Mouse (Mus musculus) frontal cortex, postnatal 25 days (tissue): Measurements from ENCODE around the gene S100a1.

Experiments
- DNase-seq, 2 experiments: peaks; one replicate each; pipeline ENCODE4 v3.0.0; 2022; ENCODE audit warnings: low spot score in 2 of 2

The S100a1 gene

DNA sequence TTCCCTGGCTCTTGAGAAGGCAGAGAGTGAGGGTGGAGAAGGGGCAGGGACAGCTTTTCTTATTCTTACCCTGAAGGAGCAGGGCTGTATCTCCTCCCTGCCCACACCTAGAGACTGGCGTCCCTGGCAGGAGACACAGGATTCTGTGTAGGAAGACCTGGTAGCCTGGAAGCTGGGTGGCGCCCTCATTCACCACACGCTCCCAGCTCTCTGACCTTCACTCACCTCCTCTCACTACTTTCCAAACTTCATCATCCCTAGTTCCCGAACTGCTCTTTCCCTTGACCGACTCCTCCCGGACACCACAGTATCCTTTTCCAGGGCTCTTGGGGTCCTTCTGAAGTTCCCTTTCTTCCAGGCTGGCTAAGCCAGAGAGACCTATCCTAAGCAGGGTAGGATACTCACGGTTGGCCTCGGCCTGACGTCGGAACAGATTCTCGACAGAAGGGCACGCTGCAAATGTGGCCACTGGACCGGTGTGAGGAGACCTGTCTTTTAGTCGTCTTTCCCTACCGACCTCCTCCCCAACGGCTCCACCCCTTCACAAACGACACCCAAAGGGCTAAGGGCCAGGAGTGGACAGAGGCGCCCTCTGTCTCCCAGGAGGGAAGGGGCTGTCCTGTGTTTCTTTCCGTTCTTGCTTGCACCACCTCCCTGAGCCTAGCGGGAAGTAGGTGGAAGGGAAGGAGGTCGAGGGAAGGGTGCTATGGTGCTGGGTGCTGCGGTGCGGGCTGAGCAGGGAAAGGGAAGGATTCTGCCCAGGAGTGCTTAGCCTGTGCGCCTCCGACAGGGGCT is at the start of gene S100a1, which contains the start of gene S100a13:
TSS of gene S100a1 (minus strand) at position 597 of the 795 bp plus-strand sequence.
TSS of gene S100a13 (plus strand) at position 640 of the 795 bp plus-strand sequence.
- DNase-seq: no peak

DNA sequence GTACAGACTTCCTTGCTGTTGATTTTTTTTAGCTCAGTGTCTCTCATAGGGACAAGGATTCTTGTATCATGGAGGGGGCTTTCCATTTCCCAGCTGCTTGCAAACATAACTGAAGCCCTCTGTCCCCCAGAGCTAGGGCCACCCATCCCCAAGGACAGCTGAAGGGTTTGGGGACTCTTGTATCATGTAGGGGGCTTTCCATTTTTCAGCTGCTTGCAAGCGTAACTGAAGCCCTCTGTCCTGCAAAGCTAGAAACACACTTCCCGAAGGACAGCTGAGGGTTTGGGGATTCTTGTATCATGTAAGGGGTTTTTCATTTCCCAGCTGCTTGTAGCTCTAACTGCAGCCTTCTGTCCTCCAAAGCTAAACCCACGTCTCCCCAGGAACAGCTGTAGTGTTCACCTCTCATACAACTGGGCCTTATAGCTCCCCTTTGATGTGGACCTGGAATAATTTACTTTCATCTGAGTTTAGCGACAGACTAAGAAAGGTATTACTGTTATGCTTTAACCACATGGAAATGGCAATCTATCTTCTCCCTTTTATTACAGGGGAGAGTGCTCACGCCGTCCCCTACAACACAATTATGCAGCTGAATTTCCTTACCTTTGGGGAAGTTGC is 45.9 kb upstream of the S100a1 start, which contains the start of gene S100a3:
TSS of gene S100a3 (plus strand) at position 571 of the 621 bp plus-strand sequence.
- no peak for DNase-seq

DNA sequence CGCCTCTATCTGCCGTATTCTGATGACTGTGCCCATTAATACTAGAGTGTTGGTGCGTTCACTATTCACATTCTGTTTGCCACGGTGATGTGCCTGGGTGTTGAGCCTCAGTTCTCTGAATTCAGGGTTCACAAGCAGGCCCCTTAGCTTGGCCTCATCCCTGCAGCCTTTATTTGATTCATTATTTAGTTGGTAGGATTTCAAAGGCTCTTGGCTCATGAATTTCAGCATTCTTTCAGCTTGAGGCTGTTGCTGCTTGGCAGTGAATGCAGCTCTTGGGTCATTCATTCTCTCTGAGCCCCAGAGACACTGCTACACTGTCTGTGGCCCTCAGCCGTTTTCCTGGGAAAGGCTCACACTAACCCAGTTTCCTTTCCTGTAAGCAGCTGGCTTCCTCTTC is 41.8 kb upstream of the S100a1 start:
- no peak for DNase-seq

DNA sequence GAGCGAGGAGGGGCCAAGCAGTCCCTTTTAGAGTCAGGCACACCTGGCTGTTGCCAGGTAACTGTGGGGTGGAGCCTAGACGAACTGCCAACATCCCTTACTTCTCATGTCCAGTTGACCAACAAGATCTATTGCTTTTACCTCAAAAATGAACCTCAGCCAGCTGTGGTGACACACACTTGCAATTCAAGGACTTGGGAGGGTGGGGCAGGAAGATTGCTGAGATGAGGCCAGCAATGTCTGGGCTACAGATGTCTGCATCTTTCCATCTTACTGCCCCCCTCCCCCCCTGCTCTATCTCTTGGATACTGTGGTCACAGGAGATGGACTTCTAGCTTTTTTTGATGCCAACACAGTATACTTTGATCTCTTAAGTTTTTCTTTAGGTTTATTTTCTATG is 38.0 kb upstream of the S100a1 start:
- no peak for DNase-seq

DNA sequence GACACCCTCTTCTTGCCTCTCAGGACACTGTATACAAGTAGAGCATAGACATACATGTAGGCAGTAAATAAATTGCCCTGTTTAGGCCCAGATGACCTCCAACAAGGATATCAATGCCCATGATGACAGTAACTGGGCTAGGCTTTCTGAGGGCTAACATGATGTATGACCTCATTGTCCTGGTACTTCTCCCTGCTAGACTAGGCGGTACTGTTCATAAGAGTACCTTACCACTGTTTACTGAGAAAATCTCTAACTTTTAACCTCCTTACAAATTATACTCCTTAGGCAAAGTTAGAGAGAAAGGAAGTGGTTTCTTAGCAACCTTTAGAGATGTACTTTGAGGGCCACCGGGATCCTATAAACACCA is 36.2 kb upstream of the S100a1 start:
- DNase-seq: no peak

DNA sequence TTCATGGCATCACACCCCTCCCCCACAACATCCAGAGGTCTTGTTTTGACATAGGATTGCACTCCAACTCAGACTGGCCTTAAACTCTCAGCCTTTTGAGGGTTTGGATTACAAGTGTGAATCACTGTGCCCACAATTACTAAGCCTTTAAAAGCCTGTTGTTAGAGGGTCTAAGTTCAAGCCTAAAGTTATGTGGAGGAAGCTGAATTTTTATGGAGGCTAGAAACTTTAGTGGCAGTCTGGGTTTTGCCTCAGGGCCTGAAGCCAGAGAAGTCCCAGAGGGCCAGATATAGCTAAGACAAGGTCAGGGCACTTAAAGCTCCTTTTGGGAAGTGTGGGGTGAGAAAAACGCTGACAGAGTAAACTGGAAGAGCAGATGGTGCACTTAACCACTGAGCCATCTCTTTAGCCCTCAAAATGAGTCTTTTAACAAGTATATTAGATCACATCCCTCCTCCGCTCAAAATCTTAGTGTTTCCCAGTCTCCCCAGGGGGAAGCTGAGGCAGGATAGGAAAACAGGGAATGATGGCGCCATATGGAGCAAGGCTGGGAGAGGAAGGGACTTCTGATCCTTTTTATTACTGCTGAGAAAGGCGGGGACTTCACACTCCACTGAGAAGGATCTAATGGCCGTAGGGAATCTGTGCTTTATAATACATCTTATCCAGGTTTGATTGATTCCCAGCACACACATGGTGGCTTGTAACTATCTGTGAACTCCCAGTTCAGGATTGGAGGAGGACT is 35.7 kb upstream of the S100a1 start:
- DNase-seq: no peak

DNA sequence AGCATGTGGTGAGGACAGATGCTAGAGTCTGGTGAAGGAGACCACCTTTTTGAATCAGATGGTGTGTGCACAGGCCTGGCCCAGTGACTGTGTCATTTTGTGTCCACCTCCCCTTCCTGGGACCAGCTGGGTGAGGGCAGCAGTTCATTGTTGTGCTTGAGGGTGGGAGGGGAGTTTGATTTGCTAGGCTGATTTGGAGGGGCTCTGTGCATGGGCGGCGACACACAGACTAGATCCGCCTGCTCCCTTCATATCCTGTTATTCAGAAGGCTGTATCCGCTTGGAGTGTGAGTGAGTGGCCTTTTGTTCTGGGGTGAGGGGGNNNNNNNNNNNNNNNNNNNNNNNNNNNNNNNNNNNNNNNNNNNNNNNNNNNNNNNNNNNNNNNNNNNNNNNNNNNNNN is 26.7 kb upstream of the S100a1 start:
- DNase-seq: no peak

DNA sequence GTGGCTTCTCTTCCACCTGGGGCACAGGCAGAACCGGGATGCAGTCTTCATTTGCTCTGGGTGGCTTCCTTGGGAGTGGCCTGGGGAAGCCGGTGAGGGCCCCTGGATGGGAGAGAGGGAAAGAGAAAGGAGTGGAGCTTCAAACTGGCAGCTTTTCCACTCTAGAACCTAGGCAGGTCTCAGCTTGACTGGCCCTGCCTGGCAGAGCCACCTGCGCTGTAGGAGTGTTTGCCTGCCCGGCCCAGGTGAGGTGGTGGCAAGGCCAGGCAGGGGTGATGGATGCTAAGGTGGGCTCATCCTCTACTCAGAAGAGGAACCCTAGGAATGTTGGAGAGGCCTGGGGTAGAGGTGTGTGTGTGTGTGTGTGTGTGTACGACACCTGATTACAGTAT is 23.7 kb upstream of the S100a1 start:
- no peak for DNase-seq

DNA sequence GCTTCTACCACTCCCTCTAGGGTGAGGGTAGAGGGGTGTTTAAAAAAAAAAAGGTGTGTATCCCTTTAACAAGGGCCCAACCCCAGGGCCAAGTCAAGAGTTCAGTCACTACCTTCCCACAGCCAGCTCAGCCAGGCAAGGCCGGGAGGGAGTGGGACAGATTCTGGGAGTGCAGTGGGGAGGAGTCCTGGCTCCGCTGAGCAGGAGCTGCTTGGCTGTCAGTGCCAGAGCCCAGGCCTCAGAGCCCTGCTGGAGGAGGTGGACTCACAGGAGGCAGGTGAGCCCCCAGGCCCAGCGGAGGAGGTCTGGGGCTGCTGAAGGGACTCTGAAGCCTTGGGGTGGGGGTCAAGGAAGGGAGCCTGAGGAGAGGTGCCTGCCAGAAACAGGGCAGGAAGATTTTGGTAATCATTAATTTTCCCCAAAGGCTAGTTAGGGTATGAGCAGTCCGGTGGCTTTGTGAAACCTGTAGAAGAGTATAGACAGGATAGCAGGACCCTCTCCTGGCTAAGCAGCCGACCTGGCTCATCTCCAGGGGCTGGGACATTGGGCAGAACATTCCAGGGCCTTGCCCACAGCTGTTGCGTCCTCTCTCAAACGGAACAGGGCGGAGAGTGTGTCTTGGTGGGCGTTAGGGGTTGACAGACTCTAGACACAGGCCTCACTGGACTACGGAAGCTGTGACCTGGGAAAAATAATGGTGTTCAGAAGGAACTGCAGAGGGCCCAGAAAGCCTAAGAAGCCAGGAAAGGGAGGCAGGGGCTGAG is 23.1 kb upstream of the S100a1 start, which contains the start of gene S100a16:
TSS of gene S100a16 (plus strand) at position 114 of the 764 bp plus-strand sequence.
- DNase-seq: no peak

DNA sequence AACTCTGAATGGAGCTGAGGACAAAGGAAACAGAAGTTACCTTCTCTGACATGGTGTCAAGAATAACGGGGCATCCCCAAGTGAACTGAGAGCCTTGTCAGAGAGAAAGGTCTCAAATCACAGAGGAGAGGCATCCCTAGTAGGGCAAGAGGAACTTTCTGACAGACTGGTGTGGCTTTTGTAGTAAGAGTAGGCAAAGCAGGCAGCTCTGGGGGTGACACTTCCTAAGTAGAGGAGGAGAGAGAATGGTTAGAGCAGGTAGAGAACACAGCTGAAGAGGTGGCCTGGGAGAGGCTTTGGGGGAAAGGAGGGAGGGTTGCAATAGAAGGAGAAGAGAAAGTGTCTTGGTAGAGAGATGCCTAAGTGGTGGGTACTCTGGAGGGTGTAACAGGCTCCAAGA is 21.3 kb upstream of the S100a1 start:
- no peak for DNase-seq

DNA sequence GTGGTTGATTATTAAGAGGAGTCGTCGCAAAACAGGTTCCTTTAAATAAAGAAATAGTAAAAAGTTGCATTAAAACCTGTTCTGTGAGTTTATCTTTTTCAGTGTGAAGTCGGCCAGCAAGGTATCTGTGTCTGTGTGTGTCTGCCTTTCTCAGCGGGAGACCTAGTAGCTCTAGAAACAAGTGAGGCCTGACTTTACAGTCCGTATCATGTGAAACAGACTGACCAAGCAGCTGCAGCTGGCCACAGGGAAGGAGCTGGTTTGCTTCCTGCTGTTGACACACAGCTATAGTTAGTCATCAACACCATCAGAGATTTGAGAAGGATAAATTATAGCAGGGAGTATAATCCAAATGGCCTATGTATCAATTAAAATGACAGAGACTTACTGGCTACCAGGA is 17.5 kb upstream of the S100a1 start:
- DNase-seq: no peak

DNA sequence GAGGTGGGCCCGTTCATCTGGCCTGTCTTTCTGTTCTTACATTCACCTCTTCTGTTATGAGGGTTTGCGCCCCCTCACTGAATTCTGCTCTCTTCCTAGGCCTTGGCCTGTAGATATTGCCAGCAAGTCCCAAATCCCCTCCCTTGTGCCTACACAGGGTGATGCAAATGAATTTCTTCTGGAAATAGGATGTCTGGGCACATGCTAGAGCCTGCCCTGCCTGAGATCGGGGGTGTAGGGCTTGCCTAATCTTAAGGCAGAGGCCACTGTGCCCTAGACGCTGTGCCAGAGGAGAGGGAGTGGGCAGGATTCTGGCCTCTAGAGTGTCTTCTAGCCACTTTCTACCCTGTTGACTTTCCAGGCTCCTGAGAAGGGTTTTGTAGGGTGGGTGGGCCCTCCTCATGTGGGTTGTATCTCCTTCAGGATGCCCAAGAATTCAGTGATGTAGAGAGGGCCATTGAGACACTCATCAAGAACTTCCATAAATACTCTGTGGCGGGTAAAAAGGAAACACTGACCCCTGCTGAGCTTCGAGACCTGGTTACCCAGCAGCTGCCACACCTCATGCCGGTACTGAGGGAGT is 13.2 kb upstream of the S100a1 start:
- DNase-seq: no peak

DNA sequence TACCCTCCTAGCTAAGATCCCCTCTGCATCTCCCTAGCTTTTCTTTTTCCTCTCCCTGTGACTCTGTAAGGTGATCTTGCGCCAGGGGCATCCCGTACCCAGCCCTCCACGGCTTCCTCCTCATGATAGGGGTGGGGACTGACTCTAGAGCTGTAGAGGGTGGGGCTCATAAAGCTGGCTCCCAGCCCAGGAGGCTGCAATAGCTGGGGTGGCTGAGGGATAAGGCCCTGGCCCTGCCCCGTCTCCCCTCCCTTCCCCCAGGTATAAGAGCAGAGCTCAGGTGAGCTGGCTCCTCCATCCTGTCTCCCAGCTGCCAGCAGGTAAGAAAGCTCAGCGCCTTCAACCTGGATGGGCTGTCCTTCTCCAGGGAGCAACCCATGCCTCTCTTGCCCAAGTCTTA is 12.4 kb upstream of the S100a1 start, which contains the start of gene S100a14:
TSS of gene S100a14 (plus strand) at position 277 of the 400 bp plus-strand sequence.
- no peak for DNase-seq

DNA sequence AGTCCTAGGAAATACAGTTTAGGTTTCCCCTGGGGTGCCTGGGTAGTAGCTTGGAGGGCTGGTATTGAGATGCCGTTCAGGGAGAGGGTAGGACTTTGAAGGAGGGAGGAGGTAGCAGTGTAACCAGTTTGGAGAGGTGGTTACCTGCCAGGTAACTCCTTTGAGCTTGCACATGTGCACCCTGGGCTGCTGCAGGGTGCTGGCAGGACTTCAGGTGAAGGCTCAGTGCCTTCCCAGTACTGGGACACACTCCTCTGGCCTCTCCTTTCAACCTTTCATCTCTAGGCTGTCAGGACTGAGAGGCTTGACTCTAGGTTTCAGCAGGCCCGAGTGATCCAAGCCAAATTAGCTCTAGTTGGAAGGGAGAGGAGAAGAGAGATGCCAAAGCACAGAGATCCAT is 11.9 kb upstream of the S100a1 start:
- DNase-seq: no peak

DNA sequence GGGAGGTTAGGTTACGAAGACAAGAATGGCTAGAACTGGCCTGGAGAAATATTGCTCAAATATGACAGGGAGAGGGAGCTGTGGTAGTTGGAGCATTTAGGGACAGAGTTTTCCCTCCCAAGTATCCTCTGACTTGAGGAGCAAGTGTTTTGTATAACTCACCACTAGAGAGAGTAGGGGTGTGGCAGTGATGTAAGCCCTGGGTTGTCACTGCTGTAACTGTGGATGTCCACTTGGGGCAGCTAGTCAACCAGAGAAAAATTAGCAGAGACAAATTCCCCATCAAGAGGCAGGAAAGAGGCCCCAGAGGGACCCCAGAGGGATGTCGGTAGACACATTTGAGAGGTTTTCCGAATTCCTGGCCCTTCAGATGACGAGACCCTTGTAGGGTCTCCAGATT is 11.2 kb upstream of the S100a1 start:
- no peak for DNase-seq

DNA sequence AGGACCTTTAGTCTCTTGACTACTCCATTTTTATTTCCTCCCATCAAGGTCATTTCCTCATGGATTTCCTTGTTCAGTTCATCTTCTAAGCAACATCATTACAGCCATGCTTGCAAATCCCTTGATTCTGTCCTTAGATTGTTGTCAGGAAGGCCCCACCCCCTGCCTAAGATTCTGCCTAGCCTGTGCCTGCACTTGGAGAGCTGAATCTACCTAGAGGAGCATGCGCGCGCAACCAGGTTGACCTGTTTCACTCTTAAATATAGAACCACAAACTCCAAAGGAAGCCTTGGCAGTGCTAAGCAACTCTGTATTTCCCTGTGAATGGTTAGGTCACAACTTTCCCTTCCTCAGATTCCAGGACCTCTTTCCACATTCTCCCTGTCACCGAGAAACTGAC is 3.5 kb upstream of the S100a1 start:
- DNase-seq: no peak

DNA sequence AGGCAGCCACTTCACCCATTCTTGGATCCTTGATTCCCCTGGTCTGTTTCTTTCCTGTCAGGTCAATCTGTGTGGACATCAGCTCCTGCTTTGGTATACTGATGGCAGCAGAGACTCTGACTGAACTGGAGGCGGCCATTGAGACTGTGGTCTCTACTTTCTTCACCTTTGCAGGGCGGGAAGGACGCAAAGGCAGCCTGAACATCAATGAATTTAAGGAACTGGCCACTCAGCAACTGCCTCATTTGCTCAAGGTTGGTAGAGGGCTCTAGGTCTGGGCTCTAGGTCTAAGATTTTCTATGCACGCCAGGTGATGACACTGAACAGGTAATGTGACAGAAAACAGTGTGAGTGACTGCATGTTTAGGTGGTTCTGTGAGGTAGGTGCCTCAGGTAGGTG is 1.6 kb upstream of the S100a1 start:
- DNase-seq: no peak

DNA sequence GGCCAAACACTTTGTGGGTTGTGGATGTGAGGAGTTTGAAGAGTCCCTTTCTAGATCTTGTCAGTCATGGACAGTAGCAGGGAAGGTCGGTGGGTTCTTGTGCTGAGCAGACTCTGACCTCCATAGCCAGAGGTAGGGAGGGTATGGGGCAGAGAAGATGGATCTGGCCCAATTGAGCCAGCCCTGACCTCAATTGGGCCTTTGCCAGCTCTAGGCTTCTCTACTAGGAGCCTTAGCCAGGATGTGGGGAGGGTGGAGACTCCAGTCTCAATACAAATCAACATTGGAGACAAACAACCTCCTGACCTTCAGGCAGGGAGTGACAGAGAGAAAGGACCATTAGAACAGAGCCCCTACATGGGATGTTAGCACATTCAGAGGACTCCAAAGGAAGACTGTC is 1.1 kb upstream of the S100a1 start:
- DNase-seq: no peak

DNA sequence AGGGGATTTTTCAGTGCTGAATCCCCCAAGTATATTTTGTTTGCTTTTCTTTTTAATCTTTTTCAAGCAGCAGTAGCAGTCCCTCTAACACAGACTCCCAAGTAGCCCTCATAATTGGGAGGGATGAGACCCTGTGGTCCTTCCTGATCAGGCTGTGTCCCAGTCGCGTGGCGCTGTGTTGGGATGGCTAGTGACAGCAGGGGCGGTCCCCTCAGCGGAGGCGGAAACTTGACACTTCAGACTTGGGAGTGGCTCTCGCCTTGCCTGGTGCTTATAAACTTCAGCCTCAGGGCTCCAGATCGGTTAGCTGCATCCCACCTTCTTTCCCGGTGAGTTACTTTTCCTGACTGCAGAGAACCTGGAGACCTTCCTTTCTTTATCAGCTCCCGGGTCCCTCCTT is 499 bp upstream of the S100a1 start:
- DNase-seq: no peak

DNA sequence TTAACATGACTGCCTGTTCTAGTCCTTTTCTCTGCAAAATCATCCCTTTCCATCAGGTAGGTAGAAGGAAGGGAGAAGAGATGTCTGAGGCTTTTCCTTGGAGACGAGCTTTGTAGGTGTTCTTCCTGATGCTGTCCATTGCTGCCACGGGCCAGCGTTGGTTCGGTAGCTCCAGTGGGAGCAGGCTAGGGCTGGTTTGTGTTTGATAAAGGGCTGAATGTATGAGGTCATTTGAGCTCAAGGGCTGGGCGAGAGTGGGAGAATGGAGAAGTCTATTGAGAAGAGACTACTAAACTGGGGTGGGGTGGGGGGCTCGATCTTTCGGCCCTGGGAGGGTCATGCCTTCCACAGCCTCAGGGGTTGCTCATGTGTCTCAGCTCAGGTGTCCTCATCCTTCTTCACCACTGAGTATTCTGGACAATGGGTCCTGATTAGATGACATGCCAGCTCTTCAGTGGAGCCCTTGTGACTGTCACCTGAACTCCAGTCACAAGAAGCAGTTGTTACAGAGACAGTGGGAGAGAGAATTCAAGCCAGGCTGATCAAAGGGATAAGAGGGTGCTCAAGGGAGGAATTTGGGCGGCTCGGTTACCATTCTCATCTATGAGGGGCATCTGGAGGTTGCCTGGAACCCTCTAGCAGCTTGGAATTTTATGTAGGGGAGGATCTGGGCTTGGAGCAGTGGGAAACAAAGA is 1.1 kb downstream of the S100a1 start:
- no peak for DNase-seq

DNA sequence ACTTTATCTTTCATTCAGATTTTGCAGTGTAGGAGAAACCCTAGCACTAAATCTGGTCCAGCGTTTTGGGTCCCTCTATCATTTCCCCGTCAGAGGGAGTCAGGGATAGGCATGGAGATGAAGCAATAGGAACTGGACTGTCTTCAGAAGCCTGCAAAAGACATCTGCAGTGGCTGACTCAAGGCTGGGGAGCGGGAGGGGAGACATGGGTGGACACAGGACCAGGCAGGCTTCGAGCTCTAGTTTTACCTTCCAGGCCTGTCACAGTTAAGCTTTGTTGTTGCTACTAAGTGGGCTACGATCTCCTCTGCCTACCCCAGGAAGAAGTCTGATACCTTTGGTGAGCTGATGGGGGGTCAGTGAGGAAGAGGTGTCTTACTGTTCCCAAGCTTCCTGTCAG is 1.9 kb downstream of the S100a1 start:
- no peak for DNase-seq
